Mouse (Mus musculus) midbrain, postnatal 0 days (tissue): ENCODE results near the gene Gcfc2. TPM values are rescaled to one million over a fixed set of nuclear protein-coding genes. Genes with fewer than 3 reads are reported as not detected.

Experiments used
- ATAC-seq: fragments of 200-750 bp; cut with Nextera tagmentation; 2 replicates; pipeline ENCODE4 v1.8.0; 2017; ENCODE audit warnings: moderate number of reproducible peaks, mild to moderate bottlenecking, moderate TSS enrichment, moderate library complexity; ENCODE audit not compliant: low FRiP score
- DNase-seq: peaks from one replicate; pipeline ENCODE4 v3.0.0-alpha.2; 2015; ENCODE audit warnings: low spot score
- H3K27ac ChIP-seq: fragments of 300-500 bp; sonication (generic); 2 replicates; pipeline ENCODE4 v1.5.1; 2014; ENCODE audit warnings: low read depth, mild to moderate bottlenecking, low read length, mixed read lengths
- H3K27me3 ChIP-seq: fragments of 300-500 bp; sonication (generic); 2 replicates; pipeline ENCODE4 v1.6.1; 2014; ENCODE audit warnings: low read length, control low read depth, mixed read lengths; ENCODE audit not compliant: insufficient read depth
- H3K36me3 ChIP-seq: fragments of 300-500 bp; sonication (generic); 2 replicates; pipeline ENCODE4 v1.6.1; 2014; ENCODE audit warnings: low read length, control low read depth, mixed read lengths; ENCODE audit not compliant: insufficient read depth
- H3K4me1 ChIP-seq: fragments of 300-500 bp; sonication (generic); 2 replicates; pipeline ENCODE4 v1.6.1; 2014; ENCODE audit warnings: mild to moderate bottlenecking, control low read depth, antibody characterized with exemption, low read length, mixed read lengths; ENCODE audit not compliant: insufficient read depth
- H3K4me2 ChIP-seq: fragments of 300-500 bp; sonication (generic); 2 replicates; pipeline ENCODE4 v1.6.1; 2014; ENCODE audit warnings: low read depth, mild to moderate bottlenecking, low read length, mixed read lengths; ENCODE audit not compliant: poor library complexity, severe bottlenecking
- H3K4me3 ChIP-seq: fragments of 300-500 bp; sonication (generic); 2 replicates; pipeline ENCODE4 v1.5.1; 2014; ENCODE audit warnings: low read depth, mild to moderate bottlenecking, low read length, moderate library complexity
- H3K9ac ChIP-seq: fragments of 300-500 bp; sonication (generic); replicated peaks from 2 replicates; pipeline ENCODE4 v1.6.1; 2014; ENCODE audit warnings: mild to moderate bottlenecking, low read length, moderate library complexity, mixed read lengths; ENCODE audit not compliant: poor library complexity, severe bottlenecking
- H3K9me3 ChIP-seq: fragments of 300-500 bp; sonication (generic); 2 replicates; pipeline ENCODE4 v1.6.1; 2016; ENCODE audit warnings: low read length, control low read depth
- CTCF ChIP-seq: IDR thresholded peaks from 2 replicates; pipeline ENCODE4 v1.5.1; 2016; ENCODE audit warnings: antibody characterized with exemption, mild to moderate bottlenecking
- whole genome bisulfite sequencing: fragments of 180-500 bp; shearing (Covaris S2); extraction: QIAGEN DNeasy Blood & Tissue Kit; methylation state at CpG from one replicate; pipeline ENCODE4 v1.1.7; 2014; 5-methylcytosine and 5-hydroxymethylcytosine counted together
- polyA plus RNA-seq: library from polyadenylated mRNA; unstranded; fragments of >200 nt; fragmentation: Nextera tagmentation; extraction: Ambion mirVana; gene quantifications from 2 replicates; pipeline ENCODE4 v1.2.1, GENCODE M21; 2015
- total RNA-seq: library from RNA; depleted of rRNA; stranded (reverse); fragments of >200 nt; gene quantifications from 2 replicates; pipeline ENCODE4 v1.2.3, GENCODE M21; 2014

Gene Gcfc2
- total and polyA plus RNA-seq, 2 experiments from 2014 or later, result 4.9 to 16.8 TPM

DNA sequence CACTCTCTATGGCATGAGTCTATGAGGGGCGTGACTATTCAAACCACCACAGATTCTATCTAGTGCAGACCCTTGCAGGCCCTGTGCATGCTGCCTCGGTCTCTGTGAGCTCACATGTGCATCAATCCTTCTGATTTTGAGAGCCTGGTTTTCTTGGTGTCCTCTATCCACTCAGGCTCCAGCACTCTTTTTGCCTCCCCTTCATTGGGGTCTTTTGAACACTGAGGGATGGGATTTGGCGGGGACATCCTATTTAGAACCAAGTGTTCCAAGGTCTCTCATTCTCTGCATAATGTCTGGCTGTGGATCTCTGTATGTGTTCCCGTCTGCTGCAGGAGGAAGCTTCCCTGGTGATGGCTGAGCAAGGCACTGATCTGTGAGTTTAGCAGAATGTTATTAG is 55.8 kb downstream of the Gcfc2 start:
- no peak for TF ChIP-seq CTCF
- Histone ChIP-seq H3K36me3 (no peaks in the 10 kb centered on the region), H3K9ac (no peak overlapping the region), H3K4me2 (no peak overlapping the region), H3K27ac (no peak overlapping the region), H3K4me1 (no peaks in the 10 kb centered on the region), H3K9me3 (no peaks in the 10 kb centered on the region), H3K27me3 (0 out of 2 replicates have a peak, but pooled peaks cover 4% of the 10 kb centered on the region), H3K4me3 (no peak overlapping the region)
- WGBS, result 92% methylated on average over 4 of the region's 4 CpGs
- no peak for ATAC-seq
- DNase-seq, result no peak

DNA sequence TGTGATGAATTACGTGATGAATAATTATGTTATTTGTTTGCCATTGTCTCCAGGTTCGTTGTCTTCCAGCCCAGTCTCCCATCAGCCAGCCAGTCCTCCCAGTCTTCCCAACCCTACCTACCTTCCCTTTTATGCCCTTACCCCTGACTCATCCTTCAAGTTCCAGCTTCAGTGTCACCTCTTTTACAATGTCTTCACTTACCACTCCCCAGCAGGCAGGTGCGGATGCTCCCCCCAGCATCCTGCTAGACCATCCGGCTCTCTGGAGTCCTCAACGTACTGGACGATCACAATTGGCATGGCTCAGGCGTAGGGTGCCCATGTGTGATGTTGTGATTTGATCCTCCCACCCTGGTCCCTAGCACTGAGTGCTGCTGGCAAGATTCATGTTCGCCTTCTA is 62.7 kb downstream of the Gcfc2 start:
- Histone ChIP-seq H3K27ac (no peak overlapping the region), H3K9ac (no peak overlapping the region), H3K9me3 (no peaks in the 10 kb centered on the region), H3K4me2 (no peak overlapping the region), H3K27me3 (no peaks in the 10 kb centered on the region), H3K4me1 (no peaks in the 10 kb centered on the region), H3K36me3 (no peaks in the 10 kb centered on the region), H3K4me3 (no peak overlapping the region)
- 93% methylated on average over 8 of the region's 8 CpGs for WGBS
- DNase-seq, result no peak
- TF ChIP-seq CTCF, result no peak
- ATAC-seq, result no peak

DNA sequence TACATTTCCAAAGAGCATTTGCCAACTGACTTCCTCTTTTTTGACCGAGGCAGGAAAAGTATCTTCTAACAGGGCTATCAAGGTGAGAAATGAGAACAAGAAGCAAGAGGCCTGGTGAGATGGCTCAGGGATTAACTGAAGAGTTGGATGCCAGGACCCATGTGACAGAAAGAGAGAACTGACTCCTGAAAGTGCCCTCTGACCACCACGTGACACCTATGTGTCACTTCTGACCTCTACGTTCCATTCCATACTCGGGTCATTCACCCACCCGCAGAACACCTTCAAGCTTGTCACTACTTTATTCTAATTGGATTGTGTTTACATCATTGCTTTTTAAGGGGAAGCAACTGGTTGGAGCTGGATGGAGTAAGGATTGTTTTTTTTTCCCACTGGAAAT is 63.1 kb downstream of the Gcfc2 start:
- no peak for TF ChIP-seq CTCF
- Histone ChIP-seq H3K4me3 (no peak overlapping the region), H3K9me3 (no peaks in the 10 kb centered on the region), H3K27ac (no peak overlapping the region), H3K36me3 (no peaks in the 10 kb centered on the region), H3K4me2 (no peak overlapping the region), H3K4me1 (no peaks in the 10 kb centered on the region), H3K27me3 (no peaks in the 10 kb centered on the region), H3K9ac (no peak overlapping the region)
- ATAC-seq (no peak), DNase-seq (no peak)
- WGBS, result 46% methylated on average over 5 of the region's 5 CpGs

DNA sequence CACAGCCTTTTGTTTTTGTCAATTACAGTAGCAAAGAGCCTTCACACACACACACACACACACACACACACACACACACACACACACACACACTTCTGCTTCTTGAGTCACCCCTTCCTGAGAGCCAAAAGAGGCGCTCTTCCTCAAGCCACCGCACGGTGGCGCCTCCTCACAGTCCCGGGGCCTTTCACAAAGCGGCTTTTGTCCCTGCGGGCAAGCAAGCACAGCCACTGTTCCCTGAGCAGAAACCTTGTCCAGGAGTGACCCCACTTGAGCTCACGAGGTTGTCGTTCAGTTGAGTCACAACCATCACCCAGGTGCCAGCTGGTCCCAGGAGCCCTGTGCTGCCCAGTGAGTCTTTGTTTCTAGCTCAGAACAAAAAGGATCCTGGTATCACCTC is 63.5 kb downstream of the Gcfc2 start:
- no peaks in the 10 kb centered on the region for H3K27me3 ChIP-seq
- peak; percentile 86 for DNase-seq
- H3K4me2 ChIP-seq, result no peak overlapping the region
- H3K27ac ChIP-seq, result no peak overlapping the region
- H3K4me3 ChIP-seq, result no peak overlapping the region
- H3K9me3 ChIP-seq, result no peaks in the 10 kb centered on the region
- H3K9ac ChIP-seq, result no peak overlapping the region
- no peaks in the 10 kb centered on the region for H3K36me3 ChIP-seq
- ATAC-seq, result peak; percentile 73; the same call in 1 of the 2 replicates
- TF ChIP-seq CTCF, result peak; percentile 93
- no peaks in the 10 kb centered on the region for H3K4me1 ChIP-seq
- WGBS, result 0% methylated on average over 8 of the region's 9 CpGs

DNA sequence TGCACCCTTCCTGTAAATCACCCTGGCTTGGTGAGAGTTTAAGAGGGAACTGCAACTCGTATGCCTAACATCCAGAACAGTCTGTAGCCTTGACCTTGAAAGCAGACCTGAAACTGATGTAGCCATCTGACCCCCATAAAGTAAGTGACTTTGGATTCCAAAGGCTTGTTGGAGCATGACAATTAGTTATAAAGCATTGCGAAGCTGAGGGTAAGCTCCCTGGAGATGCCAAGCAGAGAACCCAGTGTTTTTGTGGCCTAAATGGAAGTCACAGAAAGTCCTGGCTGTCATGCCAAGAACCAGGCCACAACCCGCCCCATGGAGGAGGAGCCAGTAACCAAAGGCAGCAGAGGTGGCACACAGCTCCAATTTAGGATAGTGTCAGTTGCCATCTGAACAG is 64.1 kb downstream of the Gcfc2 start:
- Histone ChIP-seq H3K27me3 (no peaks in the 10 kb centered on the region), H3K4me1 (no peaks in the 10 kb centered on the region), H3K4me3 (no peak overlapping the region), H3K4me2 (no peak overlapping the region), H3K27ac (no peak overlapping the region), H3K9me3 (no peaks in the 10 kb centered on the region), H3K36me3 (no peaks in the 10 kb centered on the region), H3K9ac (no peak overlapping the region)
- ATAC-seq (0 out of 2 replicates have a peak, but pooled peaks have one; percentile 42), DNase-seq (peak; percentile 63)
- 65% methylated on average over 3 of the region's 3 CpGs for WGBS
- TF ChIP-seq CTCF, result no peak

DNA sequence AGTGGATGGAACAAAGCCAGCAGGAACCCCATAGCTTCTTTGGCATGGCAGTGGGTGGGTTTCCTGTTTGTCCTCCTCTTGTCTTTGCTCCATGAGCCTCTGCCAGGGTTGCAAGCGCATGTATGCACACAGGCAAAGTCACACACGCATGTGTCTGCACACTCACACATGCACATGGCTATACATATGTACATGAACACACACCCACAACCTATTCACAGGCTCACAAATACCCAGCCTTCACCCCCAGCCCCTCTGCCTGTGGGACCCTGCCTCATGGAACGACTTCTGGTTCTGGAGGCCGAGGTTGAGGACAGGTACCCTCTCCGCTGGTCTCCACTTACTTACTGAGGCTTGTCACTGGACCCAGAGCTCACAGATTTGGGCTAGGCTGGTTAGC is 64.9 kb downstream of the Gcfc2 start:
- Histone ChIP-seq H3K4me1 (no peaks in the 10 kb centered on the region), H3K27ac (no peak overlapping the region), H3K27me3 (no peaks in the 10 kb centered on the region), H3K4me3 (no peak overlapping the region), H3K4me2 (no peak overlapping the region), H3K36me3 (no peaks in the 10 kb centered on the region), H3K9me3 (no peaks in the 10 kb centered on the region), H3K9ac (no peak overlapping the region)
- ATAC-seq (no peak), DNase-seq (no peak)
- no peak for TF ChIP-seq CTCF
- WGBS, result 93% methylated on average over 5 of the region's 5 CpGs
